Mouse (Mus musculus) left cerebral cortex, adult 11 months (tissue): ENCODE results near the gene Pbx3.
A peak's percentile ranks its signal among the peaks of the same experiment; 100 is the strongest.

ENCODE experiments used
- DNase-seq: peaks from one replicate; pipeline ENCODE4 v3.0.0; 2022; ENCODE audit warnings: low spot score

The Pbx3 gene

GRCm38 (mm10) chr2:34289726-34290125 lies 83.2 kb downstream of the Pbx3 start:
- no peak for DNase-seq

- no peak for DNase-seq
Observed at GRCm38 (mm10) chr2:34284239-34284638, 88.7 kb downstream of the Pbx3 start.

GRCm38 (mm10) chr2:34280996-34281395 lies 91.9 kb downstream of the Pbx3 start:
- DNase-seq: no peak

GRCm38 (mm10) chr2:34279726-34280125 lies 93.2 kb downstream of the Pbx3 start:
- no peak for DNase-seq

GRCm38 (mm10) chr2:34275630-34276193 lies 97.2 kb downstream of the Pbx3 start:
- DNase-seq: no peak

GRCm38 (mm10) chr2:34262046-34262445 lies 110.9 kb downstream of the Pbx3 start:
- no peak for DNase-seq

- DNase-seq: no peak
Observed at GRCm38 (mm10) chr2:34260653-34261076, 112.3 kb downstream of the Pbx3 start.

GRCm38 (mm10) chr2:34258256-34258655 lies 114.7 kb downstream of the Pbx3 start:
- DNase-seq: no peak

GRCm38 (mm10) chr2:34257611-34258010 lies 115.3 kb downstream of the Pbx3 start:
- no peak for DNase-seq

GRCm38 (mm10) chr2:34256000-34256553 lies 116.9 kb downstream of the Pbx3 start:
- DNase-seq: no peak

- DNase-seq: no peak
Observed at GRCm38 (mm10) chr2:34253627-34254026, 119.3 kb downstream of the Pbx3 start.

- no peak for DNase-seq
Observed at GRCm38 (mm10) chr2:34253111-34253510, 119.8 kb downstream of the Pbx3 start.

GRCm38 (mm10) chr2:34252286-34252685 lies 120.7 kb downstream of the Pbx3 start:
- no peak for DNase-seq

GRCm38 (mm10) chr2:34249961-34250658 lies 122.8 kb downstream of the Pbx3 start:
- no peak for DNase-seq

GRCm38 (mm10) chr2:34249141-34249960 lies 123.6 kb downstream of the Pbx3 start:
- DNase-seq: peak; percentile 41

GRCm38 (mm10) chr2:34240885-34241284 lies 132.1 kb downstream of the Pbx3 start:
- no peak for DNase-seq

- no peak for DNase-seq
Observed at GRCm38 (mm10) chr2:34239315-34239858, 133.6 kb downstream of the Pbx3 start.

GRCm38 (mm10) chr2:34235467-34236075 lies 137.4 kb downstream of the Pbx3 start:
- no peak for DNase-seq

- no peak for DNase-seq
Observed at GRCm38 (mm10) chr2:34234274-34234673, 138.7 kb downstream of the Pbx3 start.

GRCm38 (mm10) chr2:34233271-34233670 lies 139.7 kb downstream of the Pbx3 start:
- no peak for DNase-seq

GRCm38 (mm10) chr2:34227688-34228087 lies 145.3 kb downstream of the Pbx3 start:
- DNase-seq: no peak

- DNase-seq: no peak
Observed at GRCm38 (mm10) chr2:34225470-34225869, 147.5 kb downstream of the Pbx3 start.
